Mouse (Mus musculus): ENCODE data around the gene E2f3.

The E2f3 gene

GRCm38 (mm10) chr13:29985855-29986755 is at the start of gene E2f3:
E2f3 (minus strand) TSS chr13:29986063.
- peak; percentile 93 to 99 for DNase-seq (ENCODE audit: low spot score in 2 of 2)

- DNase-seq (ENCODE audit: low spot score in 2 of 2): no peak
Measured at GRCm38 (mm10) chr13:30034540-30034939, 48.7 kb upstream of the E2f3 start.

- no peak for DNase-seq (ENCODE audit: low spot score in 2 of 2)
Measured at GRCm38 (mm10) chr13:30031684-30032335, 45.9 kb upstream of the E2f3 start.

- DNase-seq (ENCODE audit: low spot score in 2 of 2): no peak
Measured at GRCm38 (mm10) chr13:30027841-30028240, 42.0 kb upstream of the E2f3 start.

GRCm38 (mm10) chr13:30022487-30022886 is 36.6 kb upstream of the E2f3 start:
- DNase-seq (ENCODE audit: low spot score in 2 of 2): no peak

- DNase-seq (ENCODE audit: low spot score in 2 of 2): no peak
Measured at GRCm38 (mm10) chr13:30018573-30018972, 32.7 kb upstream of the E2f3 start.

GRCm38 (mm10) chr13:30017611-30018010 is 31.7 kb upstream of the E2f3 start:
- DNase-seq (ENCODE audit: low spot score in 2 of 2): no peak

- DNase-seq (ENCODE audit: low spot score in 2 of 2): no peak
Measured at GRCm38 (mm10) chr13:30014576-30014975, 28.7 kb upstream of the E2f3 start.

GRCm38 (mm10) chr13:30012226-30012625 is 26.4 kb upstream of the E2f3 start:
- DNase-seq (ENCODE audit: low spot score in 2 of 2): no peak

- DNase-seq (ENCODE audit: low spot score in 2 of 2): no peak
Measured at GRCm38 (mm10) chr13:30008738-30009137, 22.9 kb upstream of the E2f3 start.

GRCm38 (mm10) chr13:30005422-30005821 is 19.6 kb upstream of the E2f3 start:
- no peak for DNase-seq (ENCODE audit: low spot score in 2 of 2)

GRCm38 (mm10) chr13:30004849-30005248 is 19.0 kb upstream of the E2f3 start:
- DNase-seq (ENCODE audit: low spot score in 2 of 2): no peak

GRCm38 (mm10) chr13:30003169-30003568 is 17.3 kb upstream of the E2f3 start:
- no peak for DNase-seq (ENCODE audit: low spot score in 2 of 2)

GRCm38 (mm10) chr13:30001041-30001440 is 15.2 kb upstream of the E2f3 start:
- DNase-seq (ENCODE audit: low spot score in 2 of 2): no peak

- no peak for DNase-seq (ENCODE audit: low spot score in 2 of 2)
Measured at GRCm38 (mm10) chr13:29987956-29988355, 2.1 kb upstream of the E2f3 start.

- peak in 1 of 2 experiments; percentile 13 for DNase-seq (ENCODE audit: low spot score in 2 of 2)
Measured at GRCm38 (mm10) chr13:29986756-29987120, 875 bp upstream of the E2f3 start.

GRCm38 (mm10) chr13:29985101-29985854 is 585 bp downstream of the E2f3 start:
- peak; percentile 28 to 46 for DNase-seq (ENCODE audit: low spot score in 2 of 2)

GRCm38 (mm10) chr13:29984286-29985100 is 1.4 kb downstream of the E2f3 start:
- DNase-seq (ENCODE audit: low spot score in 2 of 2): peak; percentile 84 to 85

GRCm38 (mm10) chr13:29983523-29984191 is 2.2 kb downstream of the E2f3 start:
- no peak for DNase-seq (ENCODE audit: low spot score in 2 of 2)

- peak; percentile 39 to 62 for DNase-seq (ENCODE audit: low spot score in 2 of 2)
Measured at GRCm38 (mm10) chr13:29983037-29983436, 2.8 kb downstream of the E2f3 start.

- no peak for DNase-seq (ENCODE audit: low spot score in 2 of 2)
Measured at GRCm38 (mm10) chr13:29982400-29982799, 3.5 kb downstream of the E2f3 start.
